Mouse (Mus musculus) urinary bladder, postnatal 14 days (tissue): ENCODE results near the gene Fmod.
A peak's percentile ranks its signal among the peaks of the same experiment; 100 is the strongest.

ENCODE experiments used
- DNase-seq: peaks from one replicate; pipeline ENCODE4 v3.0.0; 2021; ENCODE audit warnings: low spot score

The Fmod gene

GRCm38 (mm10) chr1:134056285-134056684 is 19.2 kb downstream of the Fmod start:
- DNase-seq, result no peak

- DNase-seq, result no peak
Observed at GRCm38 (mm10) chr1:134057736-134058135, 20.7 kb downstream of the Fmod start.

GRCm38 (mm10) chr1:134058870-134059269 is 21.8 kb downstream of the Fmod start:
- DNase-seq, result no peak

- DNase-seq, result no peak
Observed at GRCm38 (mm10) chr1:134059739-134060695, 23.0 kb downstream of the Fmod start.

- DNase-seq, result peak; percentile 93
Observed at GRCm38 (mm10) chr1:134060849-134061569, 24.0 kb downstream of the Fmod start.

- DNase-seq, result no peak
Observed at GRCm38 (mm10) chr1:134061915-134062314, 24.9 kb downstream of the Fmod start.

- no peak for DNase-seq
Observed at GRCm38 (mm10) chr1:134062411-134063085, 25.5 kb downstream of the Fmod start.

GRCm38 (mm10) chr1:134063086-134063772 is 26.2 kb downstream of the Fmod start:
- peak; percentile 64 for DNase-seq

GRCm38 (mm10) chr1:134063773-134064125 is 26.7 kb downstream of the Fmod start:
- DNase-seq, result no peak

- DNase-seq, result no peak
Observed at GRCm38 (mm10) chr1:134064296-134064831, 27.3 kb downstream of the Fmod start.

- DNase-seq, result peak; percentile 56
Observed at GRCm38 (mm10) chr1:134065241-134065809, 28.3 kb downstream of the Fmod start.

- no peak for DNase-seq
Observed at GRCm38 (mm10) chr1:134066554-134066953, 29.5 kb downstream of the Fmod start.

- peak; percentile 76 for DNase-seq
Observed at GRCm38 (mm10) chr1:134067143-134067619, 30.1 kb downstream of the Fmod start.

- DNase-seq, result no peak
Observed at GRCm38 (mm10) chr1:134070099-134070669, 33.1 kb downstream of the Fmod start.

- peak; percentile 84 for DNase-seq
Observed at GRCm38 (mm10) chr1:134071411-134072018, 34.5 kb downstream of the Fmod start.

- DNase-seq, result no peak
Observed at GRCm38 (mm10) chr1:134073061-134073564, 36.1 kb downstream of the Fmod start.

- no peak for DNase-seq
Observed at GRCm38 (mm10) chr1:134073658-134074057, 36.6 kb downstream of the Fmod start.

GRCm38 (mm10) chr1:134074184-134074583 is 37.1 kb downstream of the Fmod start:
- DNase-seq, result no peak

GRCm38 (mm10) chr1:134074606-134075005 is 37.6 kb downstream of the Fmod start:
- no peak for DNase-seq

- no peak for DNase-seq
Observed at GRCm38 (mm10) chr1:134075532-134075931, 38.5 kb downstream of the Fmod start.
